Mouse (Mus musculus) layer of hippocampus, postnatal 14 days (tissue): ENCODE measurements around the gene Chchd1. TPM values are rescaled to one million over a fixed set of nuclear protein-coding genes. Genes with fewer than 3 reads are reported as not detected.
"Not testable (repeated sequence)": the region's sequence is repeated elsewhere in the genome, so short reads cannot be mapped to it uniquely, and the experiment has no call there.

Experiments
- DNase-seq, 2 experiments: peaks; one replicate each; pipeline ENCODE4 v3.0.0; 2021 to 2022; ENCODE audit warnings: low spot score in 2 of 2, mixed read lengths in 1 of 2
- total RNA-seq, 2 experiments: library from RNA; stranded (reverse); gene quantifications; 2 replicates each; pipeline ENCODE4 v1.2.3; 2021

Chchd1 gene
- total RNA-seq, 2 experiments from 2014 or later = 48.4 to 51.8 TPM

GRCm38 (mm10) chr14:20682498-20682897 is 20.3 kb upstream of the Chchd1 start:
- no peak for DNase-seq

DNA sequence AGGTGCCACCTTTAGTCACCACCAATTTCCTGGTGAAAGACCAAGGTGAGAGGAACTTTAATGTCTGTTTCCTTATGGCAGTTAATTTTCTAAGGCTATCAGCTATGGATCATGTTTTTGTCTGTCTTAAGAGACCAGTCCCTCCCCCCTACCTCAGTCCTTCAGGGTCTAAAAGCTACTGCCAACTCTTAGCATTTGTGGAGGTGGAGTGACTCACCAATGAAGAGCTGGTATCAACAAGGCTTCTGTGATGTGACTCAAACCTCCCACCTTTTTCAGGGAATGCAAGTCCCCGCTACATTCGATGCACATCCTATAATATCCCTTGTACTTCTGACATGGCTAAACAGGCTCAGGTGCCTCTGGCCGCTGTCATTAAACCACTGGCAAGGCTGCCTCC is 16.2 kb upstream of the Chchd1 start:
- no peak for DNase-seq

DNA sequence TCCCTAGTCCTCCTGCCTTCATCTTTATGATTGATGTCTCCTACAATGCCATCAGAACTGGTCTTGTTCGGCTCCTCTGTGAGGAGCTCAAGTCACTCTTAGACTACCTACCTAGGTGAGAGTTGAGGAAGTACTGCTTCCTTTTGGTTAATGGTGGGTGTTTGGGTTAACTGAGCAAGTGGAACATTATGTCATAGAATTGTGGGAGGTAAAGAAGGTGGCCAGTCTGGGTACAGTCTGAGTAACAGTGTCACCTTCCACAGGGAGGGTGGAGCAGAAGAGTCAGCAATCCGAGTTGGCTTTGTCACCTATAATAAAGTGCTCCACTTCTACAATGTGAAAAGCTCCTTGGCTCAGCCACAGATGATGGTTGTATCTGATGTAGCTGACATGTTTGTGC is 13.8 kb upstream of the Chchd1 start:
- DNase-seq = no peak

DNA sequence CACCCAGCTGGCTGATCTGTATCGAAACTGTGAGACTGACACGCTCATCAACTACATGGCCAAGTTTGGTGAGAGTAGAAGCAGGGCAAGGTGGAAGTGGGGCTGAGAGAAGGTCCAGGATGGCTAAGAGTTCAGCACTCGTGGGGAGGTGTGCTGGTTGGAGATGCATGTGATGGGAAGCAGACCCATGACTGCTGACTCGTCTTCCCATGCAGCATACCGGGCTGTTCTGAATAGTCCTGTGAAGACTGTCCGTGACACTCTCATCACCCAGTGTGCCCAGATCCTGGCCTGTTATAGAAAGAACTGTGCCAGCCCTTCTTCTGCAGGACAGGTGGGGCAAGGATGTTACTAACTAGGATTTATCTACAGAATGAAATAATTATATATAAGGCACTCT is 11.0 kb upstream of the Chchd1 start:
- DNase-seq = no peak

- DNase-seq = no peak
Observed at GRCm38 (mm10) chr14:20693589-20694101, 9.2 kb upstream of the Chchd1 start.

DNA sequence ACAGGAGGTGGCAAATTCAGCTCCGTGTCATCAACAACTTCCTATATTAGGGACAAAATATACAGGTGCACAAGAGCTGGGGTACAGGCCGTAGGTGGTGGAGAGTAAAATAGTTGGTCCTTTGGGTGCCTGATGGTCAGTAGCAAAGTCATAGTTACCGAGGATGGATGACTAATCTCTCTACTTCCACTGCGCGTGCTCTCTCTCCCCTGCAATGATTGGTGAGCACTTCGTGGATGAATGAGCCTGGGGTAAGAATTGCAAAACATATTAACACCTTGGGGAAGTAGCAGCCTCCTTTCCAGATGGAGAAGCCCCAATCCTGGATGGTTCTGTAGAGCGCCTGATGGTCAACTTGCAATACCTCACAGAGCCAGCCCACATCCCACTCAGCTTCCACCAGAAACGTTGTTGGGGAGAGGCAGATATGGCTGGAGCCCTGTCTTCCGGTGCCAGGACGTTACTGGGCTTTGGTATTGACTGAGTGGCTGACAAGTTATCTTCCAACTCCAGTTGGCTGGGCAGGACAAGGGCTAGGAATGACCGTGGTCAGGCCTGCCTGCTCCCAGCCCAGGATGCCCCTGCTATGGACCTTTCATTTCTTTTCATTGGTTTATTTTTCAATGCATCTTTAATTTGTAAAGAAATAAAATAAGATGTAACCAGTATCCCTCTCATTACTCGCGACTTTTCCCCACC is 8.5 kb upstream of the Chchd1 start:
- no peak for DNase-seq

DNA sequence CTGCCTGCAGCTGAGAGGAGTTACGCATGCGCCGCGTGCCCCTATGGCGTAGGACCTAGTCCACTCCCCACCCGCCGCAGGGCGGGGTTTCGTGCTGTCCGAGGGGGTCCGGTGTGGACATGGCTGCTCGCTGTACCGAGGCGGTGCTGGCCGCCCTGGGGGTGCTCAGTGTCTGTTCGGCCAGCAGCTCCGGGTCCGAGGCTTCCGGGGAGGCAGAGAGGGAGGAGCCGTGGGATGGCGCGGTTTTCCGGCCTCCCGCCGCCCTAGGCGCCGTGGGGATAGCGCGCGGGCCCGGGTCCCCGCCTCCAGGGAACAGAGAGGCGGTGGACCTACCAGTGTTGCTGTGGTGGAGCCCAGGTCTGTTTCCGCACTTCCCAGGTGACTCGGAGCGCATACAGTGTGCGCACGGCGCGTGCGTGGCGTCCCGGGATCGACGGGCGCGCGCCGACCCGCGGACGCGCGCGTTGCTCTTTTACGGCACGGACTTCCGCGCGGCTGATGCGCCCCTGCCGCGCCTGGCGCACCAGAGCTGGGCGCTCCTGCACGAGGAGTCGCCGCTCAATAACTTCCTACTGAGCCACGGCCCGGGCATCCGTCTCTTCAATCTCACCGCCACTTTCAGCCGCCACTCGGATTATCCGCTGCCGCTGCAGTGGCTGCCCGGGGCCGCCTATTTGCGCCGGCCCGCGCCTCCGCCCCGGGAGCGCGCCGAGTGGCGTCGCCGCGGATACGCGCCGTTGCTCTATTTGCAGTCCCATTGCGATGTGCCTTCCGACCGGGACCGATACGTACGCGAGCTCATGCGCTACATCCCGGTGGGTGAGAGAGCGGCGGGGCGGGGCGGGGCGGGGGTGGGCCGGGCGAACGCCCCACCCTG is 7.7 kb upstream of the Chchd1 start, which contains the start of gene Fut11:
Gene Fut11, plus strand, starts transcription at position 85 of the 877 bp plus-strand sequence.
- peak; percentile 80 to 86 for DNase-seq

DNA sequence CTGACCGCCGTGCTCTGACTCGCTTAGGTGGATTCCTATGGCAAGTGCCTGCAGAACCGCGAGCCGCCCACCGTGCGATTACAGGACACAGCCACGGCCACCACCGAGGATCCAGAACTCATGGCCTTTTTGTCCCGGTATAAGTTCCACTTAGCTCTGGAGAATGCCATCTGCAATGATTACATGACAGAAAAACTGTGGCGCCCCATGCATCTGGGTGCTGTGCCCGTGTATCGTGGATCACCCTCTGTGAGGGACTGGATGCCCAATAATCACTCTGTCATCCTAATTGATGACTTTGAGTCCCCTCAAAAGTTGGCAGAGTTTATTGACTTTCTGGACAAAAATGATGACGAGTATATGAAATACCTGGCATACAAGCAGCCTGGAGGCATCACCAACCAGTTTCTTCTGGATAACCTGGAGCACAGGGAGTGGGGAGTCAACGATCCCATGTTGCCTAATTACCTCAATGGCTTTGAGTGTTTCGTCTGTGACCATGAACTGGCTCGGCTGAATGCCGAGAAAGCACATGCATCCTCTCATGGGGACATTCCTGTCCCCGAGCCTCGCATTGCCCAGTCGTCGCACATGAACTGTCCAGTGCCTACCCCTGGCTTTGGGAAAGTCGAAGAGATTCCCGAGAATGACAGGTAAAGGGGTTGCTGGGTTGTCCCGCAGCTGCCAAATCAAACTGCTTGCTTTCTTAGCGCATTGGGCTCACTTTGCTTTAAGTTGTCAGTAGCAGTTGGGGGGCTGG is 6.9 kb upstream of the Chchd1 start:
- peak in 1 of 2 experiments; percentile 41 for DNase-seq

DNA sequence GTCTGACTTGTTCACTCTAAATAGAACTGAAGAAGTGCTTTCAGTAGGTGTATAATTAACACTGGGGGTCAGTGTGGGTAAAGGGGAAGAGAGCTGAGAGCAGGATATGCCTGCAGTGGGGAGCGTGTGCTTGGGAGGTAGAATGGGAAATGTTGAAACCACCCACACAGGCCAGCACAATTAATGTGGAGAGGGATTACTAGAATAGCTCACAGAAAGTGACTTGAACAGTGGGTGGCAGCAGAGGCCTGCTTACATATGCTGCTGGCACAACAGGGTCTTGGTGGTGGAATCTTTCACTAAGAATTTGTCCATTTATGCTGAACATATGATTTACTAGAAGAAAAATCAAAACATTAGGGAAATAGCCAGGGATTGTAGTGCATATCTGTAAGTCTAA is 5.8 kb upstream of the Chchd1 start:
- peak; percentile 33 to 71 for DNase-seq

- DNase-seq = no peak
Observed at GRCm38 (mm10) chr14:20698515-20698914, 4.3 kb upstream of the Chchd1 start.

DNA sequence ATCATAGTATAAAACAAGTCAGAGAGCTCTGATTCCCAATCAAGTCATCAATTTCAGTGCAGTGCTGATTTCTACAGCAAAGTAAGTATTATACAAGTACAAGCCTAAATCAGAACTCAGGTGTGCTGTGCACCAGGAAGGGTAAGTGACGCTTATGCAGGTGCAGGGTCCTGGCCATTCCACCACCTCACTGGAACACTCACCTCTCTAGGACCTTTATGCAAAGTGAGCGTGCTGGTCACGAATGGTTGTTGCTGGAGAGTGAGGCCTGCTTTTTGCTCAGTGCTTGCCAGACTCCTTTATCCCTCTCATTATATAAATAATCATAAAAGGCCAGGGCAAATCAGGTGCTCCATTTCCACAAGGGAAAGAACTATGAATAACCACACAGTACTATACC is 2.4 kb upstream of the Chchd1 start:
- DNase-seq = no peak

GRCm38 (mm10) chr14:20701554-20701953 is 1.3 kb upstream of the Chchd1 start:
- DNase-seq = no peak

- DNase-seq = no peak
Observed at GRCm38 (mm10) chr14:20702096-20702740, 588 bp upstream of the Chchd1 start.

GRCm38 (mm10) chr14:20703461-20703860 is 655 bp downstream of the Chchd1 start:
- not testable (repeated sequence) for DNase-seq

DNA sequence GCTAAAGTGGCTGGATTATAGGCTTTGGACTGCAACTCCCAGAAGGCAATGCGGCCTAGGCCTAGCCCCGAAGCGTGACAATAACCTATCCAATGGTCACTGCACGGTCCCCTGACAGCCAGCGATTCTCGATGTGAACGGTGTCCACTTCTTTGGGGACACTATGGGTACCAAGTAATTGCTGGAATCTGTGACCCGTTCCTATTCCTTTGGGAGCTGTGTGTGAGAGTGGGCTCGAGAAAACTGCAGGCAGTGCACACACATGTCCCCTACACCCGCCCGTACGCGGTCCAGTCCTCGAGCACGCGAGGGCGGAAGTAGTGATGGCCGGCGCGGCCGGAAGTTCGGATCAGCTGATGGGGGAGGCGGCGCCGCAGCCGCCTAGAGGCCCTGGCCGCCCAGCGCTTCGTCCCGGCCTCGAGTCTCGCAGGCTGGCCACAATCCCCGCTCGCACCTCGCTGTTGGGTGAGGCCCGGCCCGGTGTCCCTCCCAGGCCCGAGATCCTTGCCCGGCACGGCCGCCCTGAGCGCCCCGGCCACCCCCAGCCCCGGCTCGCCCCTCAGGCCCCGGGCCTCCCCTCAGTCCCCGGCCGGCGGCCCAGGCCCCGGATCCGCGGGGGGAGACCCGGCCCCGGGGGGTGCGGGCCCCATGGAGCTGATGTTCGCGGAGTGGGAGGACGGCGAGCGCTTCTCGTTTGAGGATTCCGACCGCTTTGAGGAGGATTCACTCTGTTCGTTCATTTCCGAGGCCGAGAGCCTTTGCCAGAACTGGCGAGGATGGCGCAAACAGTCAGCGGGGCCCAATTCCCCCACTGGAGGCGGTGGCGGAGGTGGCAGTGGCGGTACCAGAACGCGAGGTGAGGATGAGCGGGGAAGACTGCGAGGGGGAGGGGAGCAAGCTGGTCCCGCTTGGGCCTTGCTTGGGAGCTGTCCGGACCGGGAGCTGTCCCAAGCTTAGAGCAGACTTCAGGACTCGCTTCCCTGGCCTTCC is 4.7 kb downstream of the Chchd1 start, which contains the start of gene Zswim8:
Gene Zswim8, plus strand, starts transcription at position 352 of the 990 bp plus-strand sequence.
- DNase-seq = peak; percentile 92

- no peak for DNase-seq
Observed at GRCm38 (mm10) chr14:20708239-20708638, 5.4 kb downstream of the Chchd1 start.

DNA sequence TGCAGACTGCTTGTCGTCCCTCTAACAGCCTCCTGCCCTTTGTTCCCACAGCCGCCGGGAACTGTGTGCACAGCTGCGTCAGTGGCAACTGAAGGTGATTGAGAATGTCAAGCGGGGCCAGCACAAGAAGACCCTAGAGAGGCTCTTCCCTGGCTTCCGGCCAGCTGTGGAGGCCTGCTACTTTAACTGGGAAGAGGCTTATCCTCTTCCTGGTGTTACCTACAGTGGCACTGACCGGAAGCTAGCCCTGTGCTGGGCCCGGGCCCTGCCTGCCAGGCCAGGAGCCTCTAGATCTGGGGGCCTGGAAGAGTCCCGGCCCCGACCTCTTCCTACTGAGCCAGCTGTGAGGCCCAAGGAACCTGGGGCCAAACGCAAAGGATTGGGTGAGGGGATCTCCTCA is 11.0 kb downstream of the Chchd1 start:
- DNase-seq = no peak

DNA sequence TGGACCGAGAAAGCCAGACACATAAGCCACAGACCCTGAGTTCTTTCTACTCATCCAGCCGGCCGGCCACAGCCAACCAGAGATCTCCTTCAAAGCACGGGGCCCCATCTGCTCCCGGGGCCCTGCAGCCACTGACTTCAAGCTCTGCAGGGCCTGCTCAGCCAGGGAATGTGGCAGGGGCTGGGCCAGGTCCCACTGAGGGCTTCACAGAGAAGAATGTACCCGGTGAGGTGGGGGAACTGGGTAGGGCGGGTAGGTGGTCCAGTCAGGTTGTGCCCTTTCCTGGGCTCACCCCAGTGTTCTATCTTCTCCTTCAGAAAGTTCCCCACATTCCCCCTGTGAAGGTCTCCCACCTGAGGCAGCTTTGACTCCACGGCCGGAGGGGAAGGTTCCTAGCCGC is 15.6 kb downstream of the Chchd1 start:
- DNase-seq = no peak

GRCm38 (mm10) chr14:20719767-20720166 is 17.0 kb downstream of the Chchd1 start:
- no peak for DNase-seq

GRCm38 (mm10) chr14:20721371-20721770 is 18.6 kb downstream of the Chchd1 start:
- DNase-seq = no peak
